Mouse (Mus musculus): ENCODE data around the gene Mettl23. TPM values are rescaled to one million over a fixed set of nuclear protein-coding genes. Genes with fewer than 3 reads are reported as not detected.
A peak's percentile ranks its signal among the peaks of the same experiment; 100 is the strongest.

Mettl23 gene
- total and polyA plus RNA-seq, 2 experiments from 2014 or later = 63.2 to 77.1 TPM

DNA sequence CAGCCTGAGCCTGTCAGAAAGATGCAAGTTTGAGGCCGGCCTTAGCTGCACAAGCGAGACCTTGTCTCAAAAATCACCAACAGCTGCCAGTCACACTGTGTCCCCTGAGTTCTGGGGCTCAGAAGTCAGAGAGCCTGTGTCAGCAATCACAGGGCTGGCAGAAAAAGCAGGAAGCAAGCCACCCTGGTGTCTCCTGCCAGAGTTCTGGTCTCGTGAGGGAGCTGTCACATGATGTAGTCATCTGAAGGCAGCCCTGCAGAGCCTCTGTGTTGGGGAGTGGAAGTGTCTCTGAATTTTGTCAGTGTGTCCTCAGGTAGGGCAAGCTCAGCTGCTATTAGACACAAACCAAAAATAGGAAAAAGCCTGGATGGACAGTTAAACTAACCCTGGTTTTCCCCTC is 25.1 kb downstream of the Mettl23 start:
- peak; percentile 72 for TF ChIP-seq EP300 (IDR thresholded peaks at IDR 0.05; ENCODE audit: low read depth)
- no peak for TF ChIP-seq CTCF (IDR thresholded peaks at IDR 0.05; ENCODE audit: low read depth)
- Histone ChIP-seq H3K4me1 (ENCODE audit: control insufficient read depth, insufficient read depth) (peaks cover 13% of the 10 kb centered on the region; the same call in 1 of the 2 replicates), H3K27me3 (ENCODE audit: control insufficient read depth, insufficient read depth, low read length) (no peaks in the 10 kb centered on the region), H3K9me3 (replicated peaks; ENCODE audit: control insufficient read depth, low read length) (no peaks in the 10 kb centered on the region), H3K9ac (replicated peaks; ENCODE audit: low read depth, low read length) (no peak overlapping the region), H3K36me3 (replicated peaks; ENCODE audit: control insufficient read depth, insufficient read depth, low read length) (peaks cover 64% of the 10 kb centered on the region), H3K4me2 (ENCODE audit: low read depth, low read length) (no peak overlapping the region), H3K27ac (ENCODE audit: low read depth) (peak overlapping the region; percentile 52), H3K4me3 (ENCODE audit: low read depth, low read length) (no peak overlapping the region)
- ATAC-seq (ENCODE audit: insufficient read depth, low read depth) (peak; percentile 77), DNase-seq (ENCODE audit: low spot score) (peak; percentile 81)
- WGBS = 34% methylated on average over 3 of the region's 3 CpGs

- Histone ChIP-seq H3K4me3 (ENCODE audit: low read depth, low read length) (no peak overlapping the region), H3K9me3 (replicated peaks; ENCODE audit: control insufficient read depth, low read length) (no peaks in the 10 kb centered on the region), H3K36me3 (replicated peaks; ENCODE audit: control insufficient read depth, insufficient read depth, low read length) (peaks cover 65% of the 10 kb centered on the region), H3K4me1 (ENCODE audit: control insufficient read depth, insufficient read depth) (peaks cover 6% of the 10 kb centered on the region; the same call in 1 of the 2 replicates), H3K4me2 (ENCODE audit: low read depth, low read length) (no peak overlapping the region), H3K27ac (ENCODE audit: low read depth) (no peak overlapping the region), H3K27me3 (ENCODE audit: control insufficient read depth, insufficient read depth, low read length) (no peaks in the 10 kb centered on the region), H3K9ac (replicated peaks; ENCODE audit: low read depth, low read length) (no peak overlapping the region)
- ATAC-seq (ENCODE audit: insufficient read depth, low read depth) = no peak
- 74% methylated on average over 8 of the region's 8 CpGs for WGBS
- peak; percentile 2 for DNase-seq (ENCODE audit: low spot score)
- TF ChIP-seq EP300 (IDR thresholded peaks at IDR 0.05; ENCODE audit: low read depth) (no peak), CTCF (IDR thresholded peaks at IDR 0.05; ENCODE audit: low read depth) (no peak)
Measured at GRCm38 (mm10) chr11:116869223-116869622, 26.1 kb downstream of the Mettl23 start.

DNA sequence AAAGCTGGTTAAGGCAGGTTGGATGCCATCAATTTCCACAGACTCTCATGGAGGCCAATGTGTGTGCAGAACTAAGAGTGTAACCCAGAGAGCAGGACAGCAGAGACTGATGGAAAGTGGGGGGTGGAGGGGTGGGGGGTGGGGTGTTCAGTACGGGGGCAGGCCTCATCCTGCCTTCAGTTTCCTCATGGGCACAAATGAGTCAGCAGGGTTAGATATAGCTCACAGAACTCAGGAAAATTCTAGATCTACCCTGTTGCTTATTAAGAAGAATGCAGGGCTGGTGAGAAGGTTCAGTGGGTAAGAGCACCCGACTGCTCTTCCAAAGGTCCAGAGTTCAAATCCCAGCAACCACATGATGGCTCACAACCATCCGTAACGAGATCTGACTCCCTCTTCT is 26.6 kb downstream of the Mettl23 start:
- H3K36me3 ChIP-seq (replicated peaks; ENCODE audit: control insufficient read depth, insufficient read depth, low read length) = peaks cover 69% of the 10 kb centered on the region
- TF ChIP-seq CTCF (IDR thresholded peaks at IDR 0.05; ENCODE audit: low read depth) (no peak), EP300 (IDR thresholded peaks at IDR 0.05; ENCODE audit: low read depth) (no peak)

DNA sequence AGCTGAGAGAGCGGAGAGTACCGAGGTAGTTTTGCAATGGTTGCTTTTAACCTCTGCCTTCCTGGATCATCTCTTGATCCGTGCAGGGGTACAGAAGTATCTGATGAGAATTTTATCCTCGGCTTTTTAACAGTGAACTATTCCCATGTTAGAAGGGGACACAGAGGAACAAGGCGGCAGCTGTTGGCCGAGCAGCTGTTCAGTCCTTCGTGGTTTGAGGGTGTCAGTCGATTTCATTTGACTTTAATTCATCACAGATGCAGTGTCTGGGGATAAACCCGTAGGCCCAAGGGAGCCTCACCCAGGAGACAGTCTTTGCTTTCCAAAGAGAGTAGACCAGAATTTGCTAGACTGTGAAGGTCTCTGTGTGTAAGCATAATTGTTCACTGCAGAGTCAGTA is 28.5 kb downstream of the Mettl23 start:
- Histone ChIP-seq H3K9ac (replicated peaks; ENCODE audit: low read depth, low read length) (no peak overlapping the region), H3K27me3 (ENCODE audit: control insufficient read depth, insufficient read depth, low read length) (no peaks in the 10 kb centered on the region), H3K27ac (ENCODE audit: low read depth) (no peak overlapping the region), H3K36me3 (replicated peaks; ENCODE audit: control insufficient read depth, insufficient read depth, low read length) (peaks cover 64% of the 10 kb centered on the region), H3K9me3 (replicated peaks; ENCODE audit: control insufficient read depth, low read length) (no peaks in the 10 kb centered on the region), H3K4me2 (ENCODE audit: low read depth, low read length) (no peak overlapping the region), H3K4me3 (ENCODE audit: low read depth, low read length) (no peak overlapping the region), H3K4me1 (ENCODE audit: control insufficient read depth, insufficient read depth) (no peaks in the 10 kb centered on the region; the same call in 1 of the 2 replicates)
- TF ChIP-seq CTCF (IDR thresholded peaks at IDR 0.05; ENCODE audit: low read depth) (no peak), EP300 (IDR thresholded peaks at IDR 0.05; ENCODE audit: low read depth) (no peak)
- DNase-seq (ENCODE audit: low spot score) (no peak), ATAC-seq (ENCODE audit: insufficient read depth, low read depth) (no peak)
- WGBS = 88% methylated on average over 9 of the region's 9 CpGs

More for the DNA sequence above, 26.6 kb downstream of the Mettl23 start:
- 76% methylated on average over 4 of the region's 4 CpGs for WGBS
- no peak for ATAC-seq (ENCODE audit: insufficient read depth, low read depth)
- no peak overlapping the region for H3K4me3 ChIP-seq (ENCODE audit: low read depth, low read length)
- H3K4me1 ChIP-seq (ENCODE audit: control insufficient read depth, insufficient read depth) = peaks cover 3% of the 10 kb centered on the region; the same call in 1 of the 2 replicates
- H3K27me3 ChIP-seq (ENCODE audit: control insufficient read depth, insufficient read depth, low read length) = no peaks in the 10 kb centered on the region
- H3K4me2 ChIP-seq (ENCODE audit: low read depth, low read length) = no peak overlapping the region
- no peak overlapping the region for H3K27ac ChIP-seq (ENCODE audit: low read depth)
- no peak overlapping the region for H3K9ac ChIP-seq (replicated peaks; ENCODE audit: low read depth, low read length)
- DNase-seq (ENCODE audit: low spot score) = peak; percentile 3
- H3K9me3 ChIP-seq (replicated peaks; ENCODE audit: control insufficient read depth, low read length) = no peaks in the 10 kb centered on the region

DNA sequence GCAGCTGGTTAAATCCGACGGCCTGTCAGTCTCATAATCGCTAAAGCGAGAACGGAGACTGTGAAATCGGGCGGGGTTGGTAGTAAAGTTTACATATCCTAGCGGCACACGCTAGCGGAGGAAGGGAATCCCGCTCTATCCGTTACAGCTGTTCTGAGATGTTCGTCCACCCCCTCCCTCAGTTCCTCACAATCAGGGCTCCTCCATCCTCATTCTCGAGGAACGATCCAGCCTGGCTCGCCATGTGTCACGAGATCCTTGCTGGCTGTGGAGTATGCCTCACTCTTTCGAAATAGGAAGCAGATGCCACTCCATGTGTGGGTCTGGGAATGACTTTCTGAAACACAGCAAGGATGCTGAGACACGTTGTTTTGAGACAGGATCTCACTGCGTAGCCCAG is 30.9 kb downstream of the Mettl23 start:
- H3K4me1 ChIP-seq (ENCODE audit: control insufficient read depth, insufficient read depth) = no peaks in the 10 kb centered on the region
- H3K27ac ChIP-seq (ENCODE audit: low read depth) = no peak overlapping the region
- H3K36me3 ChIP-seq (replicated peaks; ENCODE audit: control insufficient read depth, insufficient read depth, low read length) = peaks cover 50% of the 10 kb centered on the region
- DNase-seq (ENCODE audit: low spot score) (no peak), ATAC-seq (ENCODE audit: insufficient read depth, low read depth) (no peak)
- no peak overlapping the region for H3K9ac ChIP-seq (replicated peaks; ENCODE audit: low read depth, low read length)
- WGBS = 90% methylated on average over 20 of the region's 20 CpGs
- no peak overlapping the region for H3K4me3 ChIP-seq (ENCODE audit: low read depth, low read length)
- H3K9me3 ChIP-seq (replicated peaks; ENCODE audit: control insufficient read depth, low read length) = no peaks in the 10 kb centered on the region
- H3K4me2 ChIP-seq (ENCODE audit: low read depth, low read length) = no peak overlapping the region
- no peaks in the 10 kb centered on the region for H3K27me3 ChIP-seq (ENCODE audit: control insufficient read depth, insufficient read depth, low read length)
- TF ChIP-seq EP300 (IDR thresholded peaks at IDR 0.05; ENCODE audit: low read depth) = no peak
- no peak for TF ChIP-seq CTCF (IDR thresholded peaks at IDR 0.05; ENCODE audit: low read depth)

GRCm38 (mm10) chr11:116878454-116878853 is 35.4 kb downstream of the Mettl23 start:
- Histone ChIP-seq H3K36me3 (replicated peaks; ENCODE audit: control insufficient read depth, insufficient read depth, low read length) (peaks cover 18% of the 10 kb centered on the region), H3K27ac (ENCODE audit: low read depth) (no peak overlapping the region), H3K9ac (replicated peaks; ENCODE audit: low read depth, low read length) (no peak overlapping the region), H3K4me2 (ENCODE audit: low read depth, low read length) (no peak overlapping the region), H3K4me1 (ENCODE audit: control insufficient read depth, insufficient read depth) (no peaks in the 10 kb centered on the region), H3K27me3 (ENCODE audit: control insufficient read depth, insufficient read depth, low read length) (no peaks in the 10 kb centered on the region), H3K9me3 (replicated peaks; ENCODE audit: control insufficient read depth, low read length) (no peaks in the 10 kb centered on the region), H3K4me3 (ENCODE audit: low read depth, low read length) (no peak overlapping the region)
- ATAC-seq (ENCODE audit: insufficient read depth, low read depth) (no peak), DNase-seq (ENCODE audit: low spot score) (no peak)
- WGBS = 88% methylated on average over 8 of the region's 8 CpGs
- TF ChIP-seq EP300 (IDR thresholded peaks at IDR 0.05; ENCODE audit: low read depth) (no peak), CTCF (IDR thresholded peaks at IDR 0.05; ENCODE audit: low read depth) (no peak)

Measured in heart, postnatal 0 days (tissue).